Mouse (Mus musculus) embryonic fibroblast, embryonic 13.5 days (primary cell): ENCODE results near the gene Cir1.

Source experiments
- CTCF ChIP-seq: IDR thresholded peaks from 2 replicates; pipeline ENCODE4 v1.5.1; 2011; ENCODE audit warnings: mild to moderate bottlenecking, control low read depth, low read length, moderate library complexity, borderline replicate concordance; ENCODE audit not compliant: insufficient read depth
- POLR2A ChIP-seq: IDR thresholded peaks from 2 replicates; pipeline ENCODE4 v1.6.1; 2011; ENCODE audit warnings: low read depth, mild to moderate bottlenecking, control low read depth, low read length, moderate library complexity

DNA sequence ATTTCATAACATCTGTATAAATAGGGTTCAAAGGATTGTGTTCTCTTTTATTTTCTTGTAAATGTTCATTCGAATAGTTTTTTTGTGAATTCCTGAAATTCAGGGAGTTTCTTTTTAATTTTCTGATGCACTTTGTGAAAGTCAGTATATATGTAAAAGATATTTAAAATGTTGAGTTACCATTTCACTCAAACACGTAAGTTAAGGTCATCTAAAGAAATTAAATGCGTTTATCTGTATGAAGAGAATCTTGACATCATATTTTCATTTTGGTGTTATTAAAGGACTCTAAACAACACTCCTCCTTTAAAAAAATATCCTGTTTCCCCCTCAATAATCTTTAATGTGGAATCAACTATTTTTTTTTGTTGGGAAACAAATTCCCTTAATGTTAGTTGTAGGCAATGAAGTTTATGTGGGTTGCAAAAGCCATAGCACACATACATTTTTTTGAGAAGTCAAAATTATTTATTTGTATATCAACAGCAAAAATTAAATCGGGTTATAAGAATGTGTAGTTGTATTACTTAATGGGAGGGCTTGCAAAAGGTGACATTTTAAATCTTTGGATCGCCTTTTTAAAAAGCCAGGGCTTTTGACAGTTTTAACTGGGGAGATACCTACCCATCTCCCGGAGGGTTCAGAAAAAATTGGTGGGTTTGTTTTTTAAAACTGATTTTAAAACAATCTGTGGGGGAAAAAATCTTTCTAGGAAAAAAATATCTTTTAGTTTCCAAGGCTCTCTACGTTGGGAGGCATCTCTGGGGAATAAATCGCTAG, 37.0 kb downstream of the Cir1 start:
- TF ChIP-seq CTCF (no peak), POLR2A (no peak)
